Mouse (Mus musculus): ENCODE measurements around the gene Grin2b.

- TF ChIP-seq CTCF (IDR thresholded peaks at IDR 0.05; ENCODE audit: low read depth) (no peak), EP300 (IDR thresholded peaks at IDR 0.05; ENCODE audit: low read depth) (no peak)
Measured at GRCm38 (mm10) chr6:135828976-135829375, 344.3 kb downstream of the Grin2b start.

Measured in liver, postnatal 0 days (tissue).